Comparison of ENCODE assay signal across 9 mouse cellular contexts in the genomic region with DNA sequence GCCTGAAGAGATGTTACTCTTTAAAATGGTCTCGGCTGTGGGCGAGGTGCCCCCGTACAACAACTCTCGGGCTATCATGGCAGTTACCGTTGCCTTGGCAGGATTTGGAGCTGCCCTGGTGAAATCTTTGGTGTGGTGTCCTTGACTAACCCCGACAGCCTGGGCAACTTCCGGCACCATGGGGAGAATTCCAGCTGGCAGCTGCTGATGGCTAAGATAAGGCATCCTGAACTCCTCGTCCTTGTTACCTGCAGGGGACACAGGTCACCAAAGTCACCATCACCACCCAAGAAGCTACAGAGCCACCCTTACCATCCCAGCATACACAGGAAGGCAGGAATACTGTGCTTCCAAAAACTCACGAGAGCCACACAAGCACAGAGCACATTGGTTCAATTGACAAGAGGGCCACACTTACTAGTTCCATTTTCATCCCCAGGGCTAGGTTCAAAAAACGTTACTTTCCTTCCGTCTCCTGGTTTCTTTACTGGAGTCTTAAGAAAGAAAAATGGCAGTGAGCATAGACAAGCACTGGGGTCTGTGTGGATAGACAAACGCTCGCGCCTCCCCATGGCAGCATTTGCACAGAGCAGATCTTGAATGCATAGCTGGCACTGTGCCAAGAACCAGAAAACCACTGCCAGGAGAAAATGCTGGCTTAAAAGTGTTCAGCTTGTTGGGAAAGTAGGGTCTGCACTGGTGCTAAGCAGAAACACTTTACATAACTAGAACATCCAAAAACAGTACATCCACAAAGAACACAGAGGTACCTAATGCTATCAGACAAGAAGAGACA. TPM values are rescaled to one million over a fixed set of nuclear protein-coding genes. Genes with fewer than 3 reads are reported as not detected.
DNase-seq lines count a peak whose midpoint lies in the region; ATAC-seq and TF ChIP-seq lines count a peak whose summit lies in the region.
"Had no signal": no experiment of that assay in that cellular context is flagged by ENCODE, and none has a peak within 500 bp of the region (broad histone marks: within the 10 kb centered on the region; RNA-seq: fewer than 3 reads in every experiment).

No protein-coding gene starts in this region.

- peaks cover 76% of the 10 kb centered on the region for H3K36me3 ChIP-seq in hindbrain, postnatal 0 days (ENCODE audit: insufficient read depth, low read length)
- peaks cover 97% of the 10 kb centered on the region for H3K36me3 ChIP-seq in hindbrain, embryonic 13.5 days

- no peaks in the 10 kb centered on the region for H3K9me3 ChIP-seq in hindbrain, postnatal 0 days (ENCODE audit: low read length)
- no peaks in the 10 kb centered on the region for H3K9me3 ChIP-seq in hindbrain, embryonic 13.5 days

- no peak overlapping the region for H3K9ac ChIP-seq in hindbrain, postnatal 0 days (replicated peaks; ENCODE audit: low read length)
- no peak overlapping the region for H3K9ac ChIP-seq in hindbrain, embryonic 13.5 days

- no peak overlapping the region for H3K4me3 ChIP-seq in hindbrain, postnatal 0 days (ENCODE audit: low read length)
- H3K4me3 ChIP-seq in hindbrain, embryonic 13.5 days: no peak overlapping the region
- H3K4me3 ChIP-seq: myocyte had no signal

- DNase-seq in hindbrain, postnatal 0 days (ENCODE audit: low spot score): peak; percentile 74
- peak; percentile 34 for DNase-seq in 416B (ENCODE audit: low read depth)
- DNase-seq in brain, adult 2 months (ENCODE audit: low read depth, low spot score): peak; percentile 79
- peak; percentile 32 for DNase-seq in layer of hippocampus, adult 9-11 months
- DNase-seq in urinary bladder, adult 2 months (ENCODE audit: low spot score): no peak
- no peak for DNase-seq in heart, postnatal 25 days (ENCODE audit: low spot score)
- DNase-seq in gastrocnemius, adult 8-10 months (ENCODE audit: low spot score in 2 of 2): no peak

- no peak overlapping the region for H3K4me2 ChIP-seq in hindbrain, postnatal 0 days (ENCODE audit: low read depth, low read length)
- H3K4me2 ChIP-seq in hindbrain, embryonic 13.5 days: no peak overlapping the region

- ATAC-seq in hindbrain, postnatal 0 days: no peak
- no peak for ATAC-seq in hindbrain, embryonic 13.5 days (ENCODE audit: low FRiP score)

- no peaks in the 10 kb centered on the region for H3K4me1 ChIP-seq in hindbrain, postnatal 0 days (ENCODE audit: insufficient read depth, low read length)
- H3K4me1 ChIP-seq in hindbrain, embryonic 13.5 days (replicated peaks): no peaks in the 10 kb centered on the region

- peak; percentile 31; the same call in 1 of the 2 replicates for TF ChIP-seq CTCF in hindbrain, postnatal 0 days (IDR thresholded peaks at IDR 0.05; ENCODE audit: low read depth)

- no peak overlapping the region for H3K27ac ChIP-seq in hindbrain, postnatal 0 days
- no peak overlapping the region for H3K27ac ChIP-seq in hindbrain, embryonic 13.5 days

- intact Hi-C loops in heart, postnatal 25 days (cut with DNase I): no loop called here

- WGBS in hindbrain, postnatal 0 days: 63% methylated on average over 14 of the region's 14 CpGs
- WGBS in hindbrain, embryonic 13.5 days: 77% methylated on average over 14 of the region's 14 CpGs

- no peaks in the 10 kb centered on the region for H3K27me3 ChIP-seq in hindbrain, postnatal 0 days (ENCODE audit: insufficient read depth, low read length)
- no peaks in the 10 kb centered on the region for H3K27me3 ChIP-seq in hindbrain, embryonic 13.5 days

RNA-seq across cellular contexts. Expression of a gene that starts 45.0 kb away (rescaled TPM):
- total RNA-seq in hindbrain, postnatal 0 days (2014; rRNA removed): 28.8 and 37.9 TPM in 2 replicates
- polyA plus RNA-seq in hindbrain, postnatal 0 days (2015; fragmentation: Nextera tagmentation; extraction: Ambion mirVana): 81.3 and 86.0 TPM in 2 replicates
- polyA plus RNA-seq in hindbrain, embryonic 13.5 days (2015; fragmentation: Nextera tagmentation; extraction: Ambion mirVana): 109 and 113 TPM in 2 replicates
- 45.0 and 58.4 TPM in 2 replicates for polyA plus RNA-seq in urinary bladder, adult 2 months (2012; rRNA removed)
- 10 to 100 TPM; 41.7 to 45.4 TPM for total RNA-seq in heart, postnatal 25 days (2021)
- total RNA-seq in gastrocnemius, adult 8-10 months (2022): 10 to 100 TPM; 33.3 to 37.3 (median 35.2) TPM

RNA-seq across cellular contexts. Expression of a gene that starts 45.2 kb away (rescaled TPM):
- total RNA-seq in hindbrain, postnatal 0 days (2014; rRNA removed): 66.1 and 78.7 TPM in 2 replicates
- polyA plus RNA-seq in hindbrain, postnatal 0 days (2015; fragmentation: Nextera tagmentation; extraction: Ambion mirVana): 68.1 and 71.2 TPM in 2 replicates
- 96.4 and 98.9 TPM in 2 replicates for polyA plus RNA-seq in hindbrain, embryonic 13.5 days (2015; fragmentation: Nextera tagmentation; extraction: Ambion mirVana)
- 30.9 and 37.9 TPM in 2 replicates for polyA plus RNA-seq in urinary bladder, adult 2 months (2012; rRNA removed)
- total RNA-seq in heart, postnatal 25 days (2021): 10 to 100 TPM; 39.2 to 41.2 TPM
- total RNA-seq in gastrocnemius, adult 8-10 months (2022): 10 to 100 TPM; 51.5 to 63.7 (median 53.4) TPM

Comparison
In these comparisons a context has a peak if more than half of its experiments do, and no peak if none do; other contexts are left out.
1. DNase-seq: peak in hindbrain, postnatal 0 days (single experiment), 416B (single experiment), brain, adult 2 months (single experiment) and layer of hippocampus, adult 9-11 months (single experiment); none in urinary bladder, adult 2 months (single experiment), heart, postnatal 25 days (single experiment) and gastrocnemius, adult 8-10 months (0 of 2).